Mouse (Mus musculus) T-helper 2 cell (primary cell): Measurements from ENCODE around the gene Rplp2.

Source experiments
- in situ Hi-C: fragments of 300-600 bp; cut with MboI, MseI; formaldehyde crosslinking; loops from one replicate; pipeline ENCODE4 v1.15.1; 2025; ENCODE audit warnings: high pct_unique_total_duplicates

The Rplp2 gene

DNA sequence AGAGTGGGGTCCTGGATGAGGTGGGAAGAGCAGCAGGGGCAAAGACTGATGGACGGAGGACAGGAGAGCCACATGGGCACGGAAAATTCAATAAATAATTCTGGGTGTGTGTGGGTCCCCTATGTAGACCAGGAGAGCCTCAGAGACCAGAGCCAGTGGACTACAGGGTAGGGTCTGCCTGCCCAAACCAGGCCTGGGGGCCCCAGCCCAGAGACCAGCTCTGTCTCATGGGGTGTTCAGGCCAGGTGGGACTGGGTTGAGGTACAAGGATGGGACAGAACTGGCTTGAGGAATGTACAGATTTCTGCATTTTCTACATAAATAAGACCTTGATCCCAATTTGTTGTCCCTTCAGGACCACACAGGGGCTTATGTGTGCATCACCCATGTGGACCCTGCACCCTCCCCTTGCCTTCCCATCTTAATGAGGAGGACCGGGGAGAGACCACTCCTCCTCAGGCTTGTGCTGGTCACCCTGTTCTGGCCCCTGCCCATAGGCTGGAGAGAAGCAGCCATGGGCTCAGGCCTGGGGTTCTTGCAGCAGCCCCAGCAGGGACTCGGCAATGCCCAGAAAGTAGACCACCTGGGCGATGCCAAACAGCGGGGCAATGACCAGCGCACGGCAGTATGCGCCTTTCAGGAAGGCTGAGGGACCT, 16.5 kb upstream of the Rplp2 start:
- in situ Hi-C loops: no loop called here

DNA sequence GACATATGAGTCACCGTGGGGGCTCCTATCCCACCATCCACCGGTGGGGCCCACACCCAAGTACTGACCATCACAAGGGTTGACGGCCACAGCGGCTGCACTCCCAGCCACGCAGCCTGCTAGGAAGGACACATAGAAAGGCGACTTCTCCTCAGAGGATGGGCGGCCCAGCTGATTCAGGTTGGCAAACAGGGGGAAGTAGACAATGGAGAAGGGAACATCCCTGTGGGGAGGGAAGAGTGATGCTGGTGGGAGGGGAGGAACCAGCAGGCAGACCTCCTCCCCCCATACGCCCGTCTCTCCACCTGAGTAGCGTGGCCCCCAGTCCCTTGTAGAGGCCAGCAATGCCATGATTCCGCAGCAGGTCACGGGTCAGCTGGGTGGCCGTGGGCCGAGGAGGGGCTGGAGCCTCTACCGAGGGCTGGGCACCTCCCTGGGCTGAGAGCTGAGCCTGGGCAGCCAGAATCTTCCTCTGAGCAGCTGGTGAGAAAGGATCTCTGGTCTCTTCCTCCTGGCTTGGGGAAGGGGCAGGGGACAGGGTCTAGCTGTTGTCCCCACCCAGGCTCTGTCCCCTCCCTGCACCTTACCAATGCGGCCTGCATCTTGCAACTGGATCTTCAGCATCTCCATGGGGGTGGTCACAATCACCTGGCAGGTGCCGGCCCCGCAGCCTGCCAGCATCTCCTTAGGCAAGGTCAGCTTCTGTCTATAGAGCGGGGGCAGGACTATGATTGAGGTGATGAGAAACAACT, 15.6 kb upstream of the Rplp2 start:
- in situ Hi-C loops: no loop called here

GRCm38 (mm10) chr7:141432186-141432611, 15.0 kb upstream of the Rplp2 start:
- in situ Hi-C loops: no loop called here

DNA sequence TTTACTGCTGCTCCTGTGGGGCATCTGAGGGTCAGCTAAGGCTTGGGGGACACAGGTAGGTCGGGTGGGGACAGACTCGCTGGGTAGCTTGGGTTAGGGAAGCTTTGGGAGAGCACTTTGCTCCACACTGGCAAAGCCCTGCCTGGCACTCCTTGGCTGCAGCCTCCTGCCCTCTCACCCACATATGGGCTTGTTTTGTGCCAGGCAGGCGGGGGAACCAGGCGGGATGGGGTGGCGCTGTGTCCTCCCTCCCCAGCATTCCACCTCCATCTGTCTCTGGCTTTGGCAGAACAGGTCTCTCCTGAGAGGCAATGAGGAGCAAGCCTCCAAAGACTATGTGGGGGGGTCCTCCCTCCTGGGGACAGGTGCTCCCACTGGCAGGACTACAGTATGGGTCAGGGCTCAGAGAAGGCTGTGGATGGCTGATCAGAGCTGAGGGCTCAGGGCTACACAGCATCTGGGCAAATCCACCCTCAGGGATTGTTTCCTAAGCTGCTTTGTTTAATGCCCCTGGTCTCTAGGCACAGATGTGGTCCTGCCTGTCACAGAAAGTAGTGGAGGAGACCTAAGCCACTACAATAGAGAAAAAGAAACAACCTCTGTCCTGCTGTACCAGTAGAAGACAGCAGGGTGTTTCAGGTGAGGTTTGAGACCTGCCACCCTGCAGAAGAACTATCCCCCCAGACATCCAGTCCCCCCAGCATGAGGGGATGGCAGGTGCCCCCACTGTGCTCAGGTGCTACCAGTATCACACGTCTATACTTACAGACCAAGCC, 14.2 kb upstream of the Rplp2 start:
- in situ Hi-C loops: no loop called here

DNA sequence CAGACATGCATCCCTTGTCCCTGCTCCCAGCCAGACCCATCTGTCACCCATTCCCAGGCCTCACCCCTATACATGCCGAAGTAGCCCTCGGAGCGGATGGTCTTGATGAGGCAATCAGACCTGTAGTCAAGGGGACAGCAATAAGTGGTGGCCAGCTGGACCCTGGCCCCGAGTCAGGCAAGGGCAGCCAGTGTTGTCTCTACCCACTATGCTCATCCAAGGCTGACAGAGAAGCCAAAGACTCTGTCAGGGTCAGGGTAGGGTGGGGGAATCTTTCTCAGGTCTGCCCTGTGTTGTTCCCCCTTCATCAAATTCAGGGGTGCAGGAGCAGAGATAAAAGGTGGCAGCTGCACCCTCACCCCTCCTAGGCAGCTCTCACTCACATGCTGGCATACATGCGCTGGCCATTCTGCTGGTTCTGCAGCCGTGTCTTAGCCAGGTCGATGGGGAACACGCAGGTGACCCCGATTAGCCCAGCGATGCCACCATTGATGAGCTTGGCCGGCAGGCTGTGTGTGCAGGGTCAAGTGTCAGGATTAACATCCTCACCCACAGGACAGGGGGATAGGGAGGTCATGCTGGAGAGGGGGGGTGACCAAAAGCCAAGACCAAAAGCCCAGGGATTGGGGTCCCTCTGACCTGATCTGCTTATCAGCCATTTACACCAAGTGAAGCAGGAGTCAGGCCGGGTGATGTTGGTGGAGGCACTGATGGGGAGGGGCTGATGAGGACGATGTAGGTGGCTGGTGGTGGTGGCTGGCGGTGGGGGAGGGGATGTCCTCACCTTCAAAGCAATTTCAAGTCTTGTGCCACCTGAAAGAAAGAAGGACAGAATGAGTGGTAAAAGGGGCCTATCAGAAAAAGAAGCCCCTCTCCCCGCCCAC, 13.4 kb upstream of the Rplp2 start:
- in situ Hi-C loops: no loop called here

- in situ Hi-C loops: no loop called here
Measured at GRCm38 (mm10) chr7:141434464-141434863, 12.7 kb upstream of the Rplp2 start.

DNA sequence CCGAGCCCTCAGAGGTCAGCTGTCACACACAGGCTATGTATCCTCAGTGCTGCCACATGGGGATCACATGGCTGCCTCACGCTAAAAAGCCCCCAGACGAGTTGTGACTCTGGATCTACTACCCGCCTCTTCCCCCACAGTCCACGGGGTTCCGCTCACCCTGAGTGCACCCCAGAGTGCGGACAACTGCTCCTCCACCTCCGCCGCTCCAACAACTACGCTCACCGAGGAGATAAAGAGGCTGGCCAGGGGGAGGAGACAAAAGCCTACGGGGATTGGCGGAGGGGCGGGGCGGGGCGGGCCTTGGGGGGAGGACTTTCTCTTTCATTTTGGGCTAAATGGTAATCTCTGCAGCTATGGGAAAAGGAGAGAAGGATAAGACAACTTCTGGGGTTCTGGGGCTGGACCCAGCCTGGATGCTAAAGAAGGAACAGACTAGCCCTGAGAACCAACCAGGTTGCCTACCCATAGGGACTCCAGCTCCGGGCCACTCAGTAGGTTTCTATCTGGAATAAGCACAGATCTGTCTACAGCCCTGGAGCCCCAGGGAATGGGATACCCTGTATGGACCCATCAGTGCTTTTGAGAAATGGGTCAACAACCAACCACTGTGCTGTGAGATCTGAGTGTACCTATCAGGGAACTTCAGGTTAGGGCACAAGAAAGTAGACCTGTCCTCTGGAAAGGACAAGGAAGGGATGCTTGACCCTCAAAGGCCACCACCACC, 11.9 kb upstream of the Rplp2 start:
- in situ Hi-C loops: no loop called here

DNA sequence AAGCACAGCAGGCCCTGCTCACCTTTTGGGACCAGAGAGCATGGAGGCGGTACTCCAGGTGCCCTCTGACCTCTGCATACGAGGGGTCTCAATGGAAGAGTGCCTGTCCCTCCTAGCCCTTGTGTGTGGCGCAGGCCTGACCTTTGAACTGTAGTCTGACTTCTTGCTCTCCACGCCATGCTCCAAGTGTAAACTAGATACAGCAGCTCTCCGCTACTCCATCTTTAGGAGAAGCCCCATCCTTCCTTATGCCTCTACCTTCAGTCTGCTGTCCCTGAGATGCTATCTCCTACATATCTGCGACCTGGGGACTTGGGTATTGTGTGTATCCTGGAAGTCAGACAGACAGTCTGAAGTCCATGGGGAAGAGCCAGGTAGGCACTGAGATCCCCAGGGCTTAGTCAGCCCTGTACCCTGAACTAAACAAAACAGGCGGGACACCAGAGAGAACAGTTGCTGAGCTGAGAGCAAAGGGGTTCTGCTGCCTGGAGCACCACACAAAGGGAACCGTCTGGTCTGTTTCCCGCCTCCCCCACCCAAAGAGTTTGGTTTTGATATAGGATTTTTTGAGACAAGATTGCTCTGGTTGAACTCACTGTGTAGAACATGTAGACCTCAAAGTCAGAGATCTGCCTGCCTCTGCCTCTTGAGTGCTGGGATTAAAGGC, 11.2 kb upstream of the Rplp2 start:
- in situ Hi-C loops: no loop called here

DNA sequence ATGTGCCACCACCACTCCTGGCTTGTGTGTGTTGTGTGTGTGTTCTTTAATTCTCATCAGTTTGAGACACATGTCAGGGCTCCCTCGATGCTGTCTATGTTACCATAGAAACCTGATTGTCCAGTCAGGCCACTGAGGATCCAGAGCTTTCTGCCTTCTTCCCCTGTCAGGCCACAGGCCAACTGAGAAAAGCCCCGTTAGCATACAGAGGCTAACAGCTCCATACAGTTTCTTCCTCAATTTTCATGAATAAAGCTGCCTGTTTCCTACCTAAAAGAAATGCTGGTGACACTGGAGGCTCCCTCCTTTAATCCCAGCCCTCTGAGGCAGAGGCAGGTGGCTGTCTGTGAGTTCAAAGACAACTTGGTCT, 10.7 kb upstream of the Rplp2 start:
- in situ Hi-C loops: no loop called here

- in situ Hi-C loops: no loop called here
Measured at GRCm38 (mm10) chr7:141437178-141438120, 9.7 kb upstream of the Rplp2 start, which contains the start of gene Slc25a22. Gene Slc25a22, minus strand, starts transcription at chr7:141437892.

DNA sequence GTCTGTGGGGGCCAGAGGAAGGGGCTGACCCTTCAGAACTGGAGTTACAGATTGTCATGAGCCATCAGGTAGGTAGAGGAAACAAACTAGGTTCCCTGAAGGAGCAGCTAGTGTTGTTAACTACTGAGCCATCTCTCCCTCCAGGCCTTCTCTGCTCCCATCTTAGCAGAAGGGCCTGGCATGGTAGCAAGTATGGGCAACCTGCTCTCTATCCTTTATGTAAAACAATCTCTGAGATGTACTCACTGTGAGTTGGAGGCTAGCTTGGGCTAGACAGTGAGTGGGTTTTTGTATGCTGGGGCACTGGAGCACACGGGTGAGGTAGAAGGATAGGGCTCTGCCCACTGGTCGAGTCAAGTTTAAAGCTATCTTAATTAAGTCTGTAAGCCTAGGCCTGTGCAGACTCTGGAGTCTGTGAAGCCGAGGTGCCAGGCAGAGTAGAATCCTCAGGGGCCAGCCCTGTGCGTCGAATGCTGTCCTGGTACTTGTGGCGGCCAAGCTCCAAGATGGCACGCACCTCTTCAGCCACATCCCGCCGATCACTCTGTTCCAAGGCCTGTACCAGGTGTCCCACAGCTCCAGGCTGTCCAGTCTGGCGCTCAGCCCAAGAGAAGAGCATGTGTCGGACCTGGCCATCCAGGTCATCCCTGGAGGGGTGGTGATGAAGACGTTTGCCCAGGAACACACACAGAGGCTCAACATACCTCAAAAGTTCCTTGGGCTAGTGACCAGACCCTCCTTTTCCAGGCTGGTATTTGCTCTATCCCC, 8.8 kb upstream of the Rplp2 start:
- in situ Hi-C loops: no loop called here

- in situ Hi-C loops: no loop called here
Measured at GRCm38 (mm10) chr7:141439140-141439679, 8.0 kb upstream of the Rplp2 start.

GRCm38 (mm10) chr7:141439811-141440210, 7.4 kb upstream of the Rplp2 start:
- in situ Hi-C loops: no loop called here

DNA sequence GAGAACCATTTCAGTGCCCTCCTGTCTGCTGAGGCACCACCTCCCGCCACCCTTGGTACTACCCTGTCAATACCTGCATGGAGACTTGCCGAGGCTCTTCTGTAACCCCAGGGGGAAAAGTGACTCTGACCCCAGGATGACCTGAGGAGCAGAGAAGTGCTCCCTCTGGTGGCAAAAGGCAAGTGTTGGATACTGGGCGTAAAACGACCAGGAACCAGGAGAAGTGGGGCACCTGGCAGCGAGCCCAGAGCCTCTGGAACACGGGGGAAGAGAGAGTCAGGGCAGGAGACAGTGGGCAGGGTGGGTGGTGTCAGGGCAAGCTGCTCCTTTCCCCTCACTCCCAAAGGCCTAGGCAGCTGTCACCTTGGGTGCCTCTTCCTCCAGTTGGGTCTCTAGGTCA, 6.6 kb upstream of the Rplp2 start:
- in situ Hi-C loops: no loop called here

- in situ Hi-C loops: no loop called here
Measured at GRCm38 (mm10) chr7:141441460-141441859, 5.7 kb upstream of the Rplp2 start.

GRCm38 (mm10) chr7:141442199-141442598, 5.0 kb upstream of the Rplp2 start:
- in situ Hi-C loops: no loop called here

- in situ Hi-C loops: no loop called here
Measured at GRCm38 (mm10) chr7:141443081-141443821, 3.9 kb upstream of the Rplp2 start.
